9 mouse cellular contexts compared by ENCODE assay signal in the genomic region with DNA sequence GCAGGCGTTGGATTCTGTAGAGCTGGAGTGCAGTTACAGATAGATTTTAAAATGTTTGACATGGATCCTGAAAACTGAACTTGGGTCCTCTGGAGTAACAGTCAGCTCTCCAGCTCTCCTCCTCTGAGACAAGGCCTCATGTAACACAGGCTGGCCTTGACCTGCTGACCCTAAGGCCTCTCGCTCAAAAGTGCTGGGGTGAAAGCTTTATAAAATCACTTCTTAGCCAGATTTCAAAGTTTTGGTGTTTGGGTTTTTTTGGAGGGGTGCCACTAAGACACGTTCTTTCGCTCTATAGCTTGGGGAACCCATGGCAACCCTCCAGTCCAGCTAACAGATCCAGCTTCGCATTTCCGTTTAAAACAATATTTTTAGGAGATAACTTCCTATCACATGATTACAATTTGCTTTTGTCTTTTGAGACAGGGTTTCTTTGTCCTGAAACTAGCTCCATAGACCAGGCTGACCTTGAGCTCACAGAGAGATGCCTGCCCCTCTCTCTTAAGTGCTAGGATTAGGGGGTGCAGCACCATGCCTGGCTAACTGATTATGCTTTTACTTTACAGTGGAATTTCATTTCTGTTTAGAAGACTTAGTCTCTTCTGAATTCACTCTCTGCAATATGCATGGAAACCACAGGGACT.
DNase-seq lines count a peak whose midpoint lies in the region; ATAC-seq lines count a peak whose summit lies in the region.
"Had no signal": no experiment of that assay in that cellular context is flagged by ENCODE, and none has a peak within 500 bp of the region (broad histone marks: within the 10 kb centered on the region; RNA-seq: fewer than 3 reads in every experiment).

No protein-coding gene starts in this region.

- H3K4me3 ChIP-seq in midbrain, embryonic 11.5 days (ENCODE audit: low read depth, low read length) = no peak overlapping the region
- no peak overlapping the region for H3K4me3 ChIP-seq in midbrain, embryonic 15.5 days
- no peak overlapping the region for H3K4me3 ChIP-seq in stomach, embryonic 15.5 days (replicated peaks)

- peak; percentile 51; the same call in 1 of the 2 replicates for ATAC-seq in midbrain, embryonic 11.5 days (ENCODE audit: low FRiP score)
- no peak for ATAC-seq in midbrain, embryonic 15.5 days (replicated peaks)
- ATAC-seq in stomach, embryonic 15.5 days (ENCODE audit: insufficient read depth, low FRiP score, low read depth) = no peak

- H3K9ac ChIP-seq in midbrain, embryonic 11.5 days (ENCODE audit: low read length) = no peak overlapping the region; the same call in 1 of the 2 replicates
- no peak overlapping the region for H3K9ac ChIP-seq in midbrain, embryonic 15.5 days
- no peak overlapping the region for H3K9ac ChIP-seq in stomach, embryonic 15.5 days

- peak overlapping the region; percentile 22; the same call in 1 of the 2 replicates for H3K27ac ChIP-seq in midbrain, embryonic 11.5 days (ENCODE audit: low read depth, low read length)
- no peak overlapping the region for H3K27ac ChIP-seq in midbrain, embryonic 15.5 days
- peak overlapping the region; percentile 67 for H3K27ac ChIP-seq in stomach, embryonic 15.5 days

- no peaks in the 10 kb centered on the region for H3K27me3 ChIP-seq in midbrain, embryonic 11.5 days (ENCODE audit: control insufficient read depth, insufficient read depth, low read length)
- H3K27me3 ChIP-seq in midbrain, embryonic 15.5 days (replicated peaks) = no peaks in the 10 kb centered on the region
- no peaks in the 10 kb centered on the region for H3K27me3 ChIP-seq in stomach, embryonic 15.5 days (replicated peaks)

- intact Hi-C loops in heart, postnatal 10 days (cut with DNase I) = no loop called here

- H3K4me2 ChIP-seq in midbrain, embryonic 11.5 days = no peak overlapping the region
- H3K4me2 ChIP-seq in midbrain, embryonic 15.5 days = no peak overlapping the region
- H3K4me2 ChIP-seq in stomach, embryonic 15.5 days = peak overlapping the region; percentile 19; the same call in 1 of the 2 replicates

- H3K4me1 ChIP-seq in midbrain, embryonic 11.5 days (ENCODE audit: control insufficient read depth, insufficient read depth, low read length) = peaks cover 19% of the 10 kb centered on the region
- peaks cover 33% of the 10 kb centered on the region for H3K4me1 ChIP-seq in midbrain, embryonic 15.5 days
- H3K4me1 ChIP-seq in stomach, embryonic 15.5 days = peaks cover 13% of the 10 kb centered on the region; the same call in 1 of the 2 replicates

- no peaks in the 10 kb centered on the region for H3K36me3 ChIP-seq in midbrain, embryonic 11.5 days (ENCODE audit: control insufficient read depth, insufficient read depth, low read length)
- H3K36me3 ChIP-seq in midbrain, embryonic 15.5 days (replicated peaks) = no peaks in the 10 kb centered on the region
- H3K36me3 ChIP-seq in stomach, embryonic 15.5 days = no peaks in the 10 kb centered on the region

- 59% methylated on average over 6 of the region's 6 CpGs for WGBS in midbrain, embryonic 11.5 days
- WGBS in midbrain, embryonic 15.5 days = 57% methylated on average over 6 of the region's 6 CpGs
- 45% methylated on average over 6 of the region's 6 CpGs for WGBS in stomach, embryonic 15.5 days

- H3K9me3 ChIP-seq in midbrain, embryonic 11.5 days (ENCODE audit: control insufficient read depth, low read length) = no peaks in the 10 kb centered on the region
- no peaks in the 10 kb centered on the region for H3K9me3 ChIP-seq in midbrain, embryonic 15.5 days
- H3K9me3 ChIP-seq in stomach, embryonic 15.5 days = no peaks in the 10 kb centered on the region

- peak; percentile 21 for DNase-seq in embryo, embryonic 10 days (ENCODE audit: low spot score)
- no peak for DNase-seq in embryo, embryonic 9.5 days (ENCODE audit: extremely low spot score)
- no peak for DNase-seq in midbrain, embryonic 11.5 days (ENCODE audit: low spot score, missing footprints)
- peak; percentile 41 to 52 for DNase-seq in heart, postnatal 10 days
- no peak for DNase-seq in urinary bladder, postnatal 36 days (ENCODE audit: low spot score in 2 of 2)
- DNase-seq in cerebellum, postnatal 10 days = no peak
- DNase-seq: cerebellum, adult 8-10 months had no signal

Comparison
In these comparisons a context has a peak if more than half of its experiments do, and no peak if none do; other contexts are left out.
1. DNase-seq: peak in embryo, embryonic 10 days (single experiment) and heart, postnatal 10 days (2 of 2); none in embryo, embryonic 9.5 days (single experiment), midbrain, embryonic 11.5 days (single experiment), urinary bladder, postnatal 36 days (0 of 2) and cerebellum, postnatal 10 days (0 of 2).